Mouse (Mus musculus) cerebellum, adult 18-20 months (tissue): Measurements from ENCODE around the gene Nhej1.

ENCODE experiments used
- DNase-seq, 2 experiments: peaks; one replicate each; pipeline ENCODE4 v3.0.0; 2021

The Nhej1 gene

GRCm38 (mm10) chr1:74926721-74927120 is 198.3 kb downstream of the Nhej1 start:
- DNase-seq = peak; percentile 36 to 51

GRCm38 (mm10) chr1:74924464-74924863 is 200.5 kb downstream of the Nhej1 start:
- no peak for DNase-seq
